ENCODE assay signal across 15 mouse cellular contexts in the genomic region with DNA sequence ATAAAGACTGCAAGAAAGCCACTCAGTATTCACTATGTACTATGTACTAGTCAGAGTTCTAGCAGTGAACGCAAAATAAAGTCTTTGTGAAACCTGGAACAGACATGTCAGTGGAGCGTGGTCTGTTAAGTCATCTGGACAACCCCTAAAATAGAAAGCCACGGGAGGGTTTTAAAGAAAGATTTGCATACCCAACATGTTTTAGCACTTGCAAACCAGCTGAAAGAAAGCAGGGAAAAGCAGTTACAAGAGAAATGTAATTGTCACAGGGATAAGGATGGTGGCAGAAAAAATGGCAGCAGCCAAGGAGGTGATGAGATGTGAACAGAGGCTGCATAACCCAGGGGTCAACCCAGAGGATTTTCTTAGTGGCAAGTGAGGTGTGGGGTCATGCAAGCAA. TPM values are rescaled to one million over a fixed set of nuclear protein-coding genes. Genes with fewer than 3 reads are reported as not detected.
DNase-seq lines count a peak whose midpoint lies in the region; ATAC-seq and TF ChIP-seq lines count a peak whose summit lies in the region.
"Had no signal": no experiment of that assay in that cellular context is flagged by ENCODE, and none has a peak within 500 bp of the region (broad histone marks: within the 10 kb centered on the region; RNA-seq: fewer than 3 reads in every experiment).

No protein-coding gene starts in this region.

- no peaks in the 10 kb centered on the region for H3K27me3 ChIP-seq in forebrain, embryonic 10.5 days (ENCODE audit: poor library complexity, severe bottlenecking)
- no peaks in the 10 kb centered on the region for H3K27me3 ChIP-seq in forebrain, embryonic 16.5 days (replicated peaks; ENCODE audit: control insufficient read depth, insufficient read depth, low read length)
- no peaks in the 10 kb centered on the region for H3K27me3 ChIP-seq in heart, embryonic 16.5 days (ENCODE audit: control insufficient read depth, insufficient read depth, low read length)
- no peaks in the 10 kb centered on the region for H3K27me3 ChIP-seq in lung, embryonic 14.5 days (ENCODE audit: insufficient read depth, low read length)
- H3K27me3 ChIP-seq in liver, embryonic 13.5 days, result no peaks in the 10 kb centered on the region

- WGBS in forebrain, embryonic 10.5 days, result 92% methylated on average over 3 of the region's 3 CpGs
- 86% methylated on average over 3 of the region's 3 CpGs for WGBS in forebrain, embryonic 16.5 days
- WGBS in heart, embryonic 16.5 days, result 58% methylated on average over 3 of the region's 3 CpGs
- WGBS in lung, embryonic 14.5 days, result 81% methylated on average over 3 of the region's 3 CpGs
- 65% methylated on average over 3 of the region's 3 CpGs for WGBS in lung, adult 2 months
- 73% methylated on average over 3 of the region's 3 CpGs for WGBS in liver, embryonic 13.5 days (ENCODE audit: insufficient replicate concordance)

- no peak overlapping the region for H3K4me2 ChIP-seq in forebrain, embryonic 16.5 days (ENCODE audit: low read length)
- H3K4me2 ChIP-seq in heart, embryonic 16.5 days (ENCODE audit: low read depth, low read length), result peak overlapping the region; percentile 89
- peak overlapping the region; percentile 75; the same call in 1 of the 2 replicates for H3K4me2 ChIP-seq in lung, embryonic 14.5 days
- peak overlapping the region; percentile 80 for H3K4me2 ChIP-seq in liver, embryonic 13.5 days

- ATAC-seq in forebrain, embryonic 16.5 days, result no peak
- ATAC-seq in heart, embryonic 16.5 days (replicated peaks; ENCODE audit: extremely low read depth, insufficient read depth, low FRiP score), result no peak
- no peak for ATAC-seq in lung, embryonic 14.5 days (ENCODE audit: insufficient read depth)
- ATAC-seq in liver, embryonic 13.5 days (ENCODE audit: low read depth), result no peak

- TF ChIP-seq CTCF in lung, embryonic 14.5 days (IDR thresholded peaks at IDR 0.05; ENCODE audit: low read depth), result no peak
- no peak for TF ChIP-seq CTCF in lung, adult 2 months (IDR thresholded peaks at IDR 0.05; ENCODE audit: insufficient read depth, low read length)

- H3K4me1 ChIP-seq in forebrain, embryonic 10.5 days, result peaks cover 22% of the 10 kb centered on the region
- peaks cover 15% of the 10 kb centered on the region for H3K4me1 ChIP-seq in forebrain, embryonic 16.5 days (replicated peaks; ENCODE audit: control insufficient read depth, insufficient read depth, low read length)
- peaks cover 22% of the 10 kb centered on the region for H3K4me1 ChIP-seq in heart, embryonic 16.5 days (ENCODE audit: control insufficient read depth, insufficient read depth, low read length)
- H3K4me1 ChIP-seq in lung, embryonic 14.5 days (ENCODE audit: insufficient read depth), result peaks cover 5% of the 10 kb centered on the region
- H3K4me1 ChIP-seq in lung, adult 2 months (ENCODE audit: control insufficient read depth, insufficient read depth, low read length), result peaks cover 12% of the 10 kb centered on the region
- H3K4me1 ChIP-seq in liver, embryonic 13.5 days (replicated peaks), result peaks cover 25% of the 10 kb centered on the region

- TF ChIP-seq POLR2A in lung, adult 2 months (IDR thresholded peaks at IDR 0.05; ENCODE audit: borderline replicate concordance, extremely low read depth, low read depth, low read length), result no peak

- H3K27ac ChIP-seq in forebrain, embryonic 10.5 days, result no peak overlapping the region
- no peak overlapping the region for H3K27ac ChIP-seq in forebrain, embryonic 16.5 days (ENCODE audit: low read length)
- H3K27ac ChIP-seq in heart, embryonic 16.5 days (ENCODE audit: low read length), result no peak overlapping the region
- no peak overlapping the region for H3K27ac ChIP-seq in lung, embryonic 14.5 days (ENCODE audit: low read depth)
- no peak overlapping the region for H3K27ac ChIP-seq in liver, embryonic 13.5 days

- H3K9me3 ChIP-seq in forebrain, embryonic 10.5 days, result no peaks in the 10 kb centered on the region
- H3K9me3 ChIP-seq in forebrain, embryonic 16.5 days (ENCODE audit: control insufficient read depth, low read length), result no peaks in the 10 kb centered on the region
- no peaks in the 10 kb centered on the region for H3K9me3 ChIP-seq in heart, embryonic 16.5 days (replicated peaks; ENCODE audit: control insufficient read depth, low read length)
- no peaks in the 10 kb centered on the region for H3K9me3 ChIP-seq in lung, embryonic 14.5 days (ENCODE audit: low read depth, low read length)
- H3K9me3 ChIP-seq in liver, embryonic 13.5 days (replicated peaks), result no peaks in the 10 kb centered on the region

- H3K36me3 ChIP-seq in forebrain, embryonic 10.5 days (replicated peaks), result peaks cover 28% of the 10 kb centered on the region
- peaks cover 12% of the 10 kb centered on the region for H3K36me3 ChIP-seq in forebrain, embryonic 16.5 days (ENCODE audit: control insufficient read depth, insufficient read depth)
- peaks cover 19% of the 10 kb centered on the region for H3K36me3 ChIP-seq in heart, embryonic 16.5 days (ENCODE audit: control insufficient read depth, insufficient read depth)
- peaks cover 28% of the 10 kb centered on the region; the same call in 1 of the 2 replicates for H3K36me3 ChIP-seq in lung, embryonic 14.5 days (ENCODE audit: insufficient read depth)
- peaks cover 29% of the 10 kb centered on the region for H3K36me3 ChIP-seq in liver, embryonic 13.5 days

- H3K9ac ChIP-seq in forebrain, embryonic 16.5 days (replicated peaks; ENCODE audit: low read depth, low read length), result no peak overlapping the region
- H3K9ac ChIP-seq in heart, embryonic 16.5 days (ENCODE audit: low read length), result no peak overlapping the region
- no peak overlapping the region for H3K9ac ChIP-seq in lung, embryonic 14.5 days
- H3K9ac ChIP-seq in liver, embryonic 13.5 days, result no peak overlapping the region

- H3K4me3 ChIP-seq in forebrain, embryonic 10.5 days, result peak overlapping the region; percentile 82; the same call in 1 of the 2 replicates
- no peak overlapping the region for H3K4me3 ChIP-seq in forebrain, embryonic 16.5 days (replicated peaks; ENCODE audit: low read length)
- H3K4me3 ChIP-seq in heart, embryonic 16.5 days (ENCODE audit: low read length), result peak overlapping the region; percentile 92; the same call in 1 of the 2 replicates
- no peak overlapping the region for H3K4me3 ChIP-seq in lung, embryonic 14.5 days (ENCODE audit: low read depth, low read length)
- no peak overlapping the region for H3K4me3 ChIP-seq in lung, adult 2 months (replicated peaks; ENCODE audit: extremely low read depth, low read depth, low read length)
- H3K4me3 ChIP-seq in liver, embryonic 13.5 days (replicated peaks), result peak overlapping the region; percentile 85

- DNase-seq in forebrain, embryonic 10.5 days (ENCODE audit: extremely low spot score, low spot score), result no peak
- DNase-seq in heart, adult 18-20 months, result no peak
- no peak for DNase-seq in lung, embryonic 14.5 days
- DNase-seq in lung, adult 2 months, result no peak
- no peak for DNase-seq in liver, embryonic 13.5 days
- DNase-seq in retina, embryonic 14.5 days (ENCODE audit: low spot score), result no peak
- DNase-seq: cerebellum, adult 11-12 months; gastrocnemius, postnatal 14 days; kidney, postnatal 25 days; thymus, postnatal 25 days had no signal

RNA-seq across cellular contexts. Expression of gene Ndufa5, which starts 2.1 kb away (rescaled TPM):
- polyA plus RNA-seq in forebrain, embryonic 10.5 days (2016; fragmentation: Nextera tagmentation; extraction: Ambion mirVana), result 245 and 258 TPM in 2 replicates
- 274 and 298 TPM in 2 replicates for polyA plus RNA-seq in forebrain, embryonic 16.5 days (2015; fragmentation: Nextera tagmentation; extraction: Ambion mirVana)
- polyA plus RNA-seq in heart, embryonic 16.5 days (2015; fragmentation: Nextera tagmentation; extraction: Ambion mirVana), result 759 and 771 TPM in 2 replicates
- 1,000 to 10,000 TPM; 1,622 to 1,793 TPM for total RNA-seq in heart, adult 18-20 months (2021)
- 300 and 324 TPM in 2 replicates for polyA plus RNA-seq in lung, embryonic 14.5 days (2014; fragmentation: Nextera tagmentation; extraction: Ambion mirVana)
- 2.7 and 4.3 TPM in 2 replicates for polyA plus RNA-seq in lung, adult 2 months (2012; rRNA removed)
- 279 and 307 TPM in 2 replicates for polyA plus RNA-seq in liver, embryonic 13.5 days (2015; fragmentation: Nextera tagmentation; extraction: Ambion mirVana)

RNA-seq across cellular contexts. Expression of gene Asb15, which starts 2.2 kb away (rescaled TPM):
- not detected in 2 replicates for polyA plus RNA-seq in forebrain, embryonic 10.5 days (2016; fragmentation: Nextera tagmentation; extraction: Ambion mirVana)
- not detected in 2 replicates for polyA plus RNA-seq in forebrain, embryonic 16.5 days (2015; fragmentation: Nextera tagmentation; extraction: Ambion mirVana)
- polyA plus RNA-seq in heart, embryonic 16.5 days (2015; fragmentation: Nextera tagmentation; extraction: Ambion mirVana), result 0.69 and 0.93 TPM in 2 replicates
- 10 to 100 TPM; 62.3 to 70.5 TPM for total RNA-seq in heart, adult 18-20 months (2021)
- polyA plus RNA-seq in lung, embryonic 14.5 days (2014; fragmentation: Nextera tagmentation; extraction: Ambion mirVana), result 0.13 TPM in 1 of 2 replicates, not detected in the other
- polyA plus RNA-seq in lung, adult 2 months (2012; rRNA removed), result 0.09 and 0.46 TPM in 2 replicates
- not detected in 2 replicates for polyA plus RNA-seq in liver, embryonic 13.5 days (2015; fragmentation: Nextera tagmentation; extraction: Ambion mirVana)
- total RNA-seq: liver, adult 2 months; MEL had no signal
- polyA plus RNA-seq: liver, adult 2 months; stomach, embryonic 14.5 days had no signal

RNA-seq across cellular contexts. Expression of gene Iqub, which starts 10.8 kb away (rescaled TPM):
- 0.07 and 0.19 TPM in 2 replicates for polyA plus RNA-seq in forebrain, embryonic 10.5 days (2016; fragmentation: Nextera tagmentation; extraction: Ambion mirVana)
- 0.82 and 1.2 TPM in 2 replicates for polyA plus RNA-seq in forebrain, embryonic 16.5 days (2015; fragmentation: Nextera tagmentation; extraction: Ambion mirVana)
- polyA plus RNA-seq in heart, embryonic 16.5 days (2015; fragmentation: Nextera tagmentation; extraction: Ambion mirVana), result 0.30 and 0.40 TPM in 2 replicates
- total RNA-seq in heart, adult 18-20 months (2021), result under 1 TPM; 0.67 to 0.77 TPM
- polyA plus RNA-seq in lung, embryonic 14.5 days (2014; fragmentation: Nextera tagmentation; extraction: Ambion mirVana), result 0.09 and 0.15 TPM in 2 replicates
- polyA plus RNA-seq in lung, adult 2 months (2012; rRNA removed), result 0.36 and 0.75 TPM in 2 replicates
- polyA plus RNA-seq in liver, embryonic 13.5 days (2015; fragmentation: Nextera tagmentation; extraction: Ambion mirVana), result not detected in 2 replicates
- total RNA-seq: liver, adult 2 months; MEL had no signal
- polyA plus RNA-seq: liver, adult 2 months; stomach, embryonic 14.5 days had no signal

Comparison
In these comparisons a context has a peak if more than half of its experiments do, and no peak if none do; other contexts are left out.
1. H3K4me3 ChIP-seq: peak in forebrain, embryonic 10.5 days (single experiment), heart, embryonic 16.5 days (single experiment) and liver, embryonic 13.5 days (single experiment); none in forebrain, embryonic 16.5 days (single experiment), lung, embryonic 14.5 days (single experiment) and lung, adult 2 months (single experiment).
2. RNA of gene Ndufa5, which starts 2.1 kb away (polyA plus RNA-seq): 759 to 771 TPM in heart, embryonic 16.5 days, 300 to 324 TPM in lung, embryonic 14.5 days, 274 to 298 TPM in forebrain, embryonic 16.5 days, 279 to 307 TPM in liver, embryonic 13.5 days and 245 to 258 TPM in forebrain, embryonic 10.5 days; 2.7 to 4.3 TPM in lung, adult 2 months; every median in the first group is over 10 times any median in the second.